Mouse (Mus musculus): Measurements from ENCODE around the gene Slc25a18.

Slc25a18 gene

GRCm38 (mm10) chr6:120841754-120842153 lies 68.4 kb downstream of the Slc25a18 start:
- DNase-seq (ENCODE audit: low spot score), result no peak
